Mouse (Mus musculus): ENCODE measurements around the gene Dtx1. TPM values are rescaled to one million over a fixed set of nuclear protein-coding genes. Genes with fewer than 3 reads are reported as not detected.

The Dtx1 gene
- total RNA-seq, 1 experiment from 2014 or later, result 11.0 TPM

DNA sequence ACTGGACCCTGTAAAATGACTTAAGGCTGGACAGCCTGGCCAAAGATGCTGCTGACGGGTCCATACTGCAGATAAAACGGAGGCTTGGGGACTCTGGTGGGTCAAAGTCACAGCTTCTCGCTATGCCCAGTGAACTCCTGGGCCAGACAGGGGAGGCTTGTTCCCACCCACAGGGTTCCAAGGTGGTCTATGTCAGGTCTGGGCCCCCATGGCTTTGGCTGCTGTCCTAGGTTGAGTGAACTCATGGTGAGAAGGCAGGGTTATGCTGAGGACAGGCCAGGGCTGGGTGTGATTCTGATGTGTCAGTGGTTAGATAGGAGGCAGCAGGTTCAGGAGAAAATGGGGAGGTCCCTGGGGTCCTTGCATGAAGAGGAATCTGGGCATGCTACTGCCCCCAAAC is 8.1 kb downstream of the Dtx1 start:
- no peak for DNase-seq

- DNase-seq, result no peak
These were observed 8.8 kb downstream of the Dtx1 start for GRCm38 (mm10) chr5:120702969-120703368.

GRCm38 (mm10) chr5:120702421-120702820 is 9.3 kb downstream of the Dtx1 start:
- DNase-seq, result no peak

DNA sequence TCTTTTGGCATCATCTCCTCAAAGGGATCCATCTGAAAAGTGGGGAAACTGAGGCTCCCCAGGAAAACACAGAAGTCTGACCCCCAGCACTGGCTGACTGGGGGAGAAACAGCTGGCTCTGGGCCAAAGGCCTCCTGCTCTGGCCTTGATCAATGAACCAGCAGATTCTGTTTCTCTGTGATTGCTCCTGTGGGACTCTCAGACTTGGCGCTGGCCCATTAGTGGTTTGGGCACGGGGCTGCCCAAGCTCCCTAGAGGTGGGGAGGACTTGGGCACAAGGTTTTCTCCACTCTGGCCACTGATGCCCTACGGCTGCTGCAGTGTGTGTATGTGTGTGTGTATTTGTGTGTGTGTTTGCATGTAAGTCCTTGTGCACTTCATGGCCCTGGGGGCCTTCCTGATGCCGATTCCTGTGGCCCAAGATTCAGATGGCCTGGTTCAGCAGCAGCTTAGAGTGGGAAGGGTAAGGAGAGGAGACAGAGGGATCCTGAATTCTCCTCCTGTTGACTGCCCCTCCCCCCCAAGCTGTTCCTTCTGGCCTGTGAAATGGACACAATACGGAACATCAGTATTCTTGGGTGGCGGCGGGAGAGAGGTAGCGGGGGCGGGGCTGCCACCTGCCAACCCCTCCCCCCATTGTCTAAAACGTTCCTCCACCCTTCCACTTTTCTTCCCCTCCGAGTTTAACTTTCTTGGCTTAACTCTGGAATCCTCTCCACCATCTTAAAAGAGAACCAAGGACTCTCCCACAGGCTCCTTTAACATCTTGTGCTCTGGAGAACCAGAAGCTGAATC is 10.5 kb downstream of the Dtx1 start:
- no peak for DNase-seq

GRCm38 (mm10) chr5:120698801-120699391 is 12.8 kb downstream of the Dtx1 start:
- peak; percentile 73 for DNase-seq

- DNase-seq, result no peak
These were observed 13.5 kb downstream of the Dtx1 start for GRCm38 (mm10) chr5:120698181-120698580.

- no peak for DNase-seq
These were observed 14.9 kb downstream of the Dtx1 start for GRCm38 (mm10) chr5:120696865-120697264.

- no peak for DNase-seq
These were observed 15.5 kb downstream of the Dtx1 start for GRCm38 (mm10) chr5:120696057-120696743.

- peak; percentile 30 for DNase-seq
These were observed 17.0 kb downstream of the Dtx1 start for GRCm38 (mm10) chr5:120694695-120695074.

GRCm38 (mm10) chr5:120693931-120694694 is 17.6 kb downstream of the Dtx1 start:
- DNase-seq, result no peak

GRCm38 (mm10) chr5:120692034-120692433 is 19.7 kb downstream of the Dtx1 start:
- no peak for DNase-seq

DNA sequence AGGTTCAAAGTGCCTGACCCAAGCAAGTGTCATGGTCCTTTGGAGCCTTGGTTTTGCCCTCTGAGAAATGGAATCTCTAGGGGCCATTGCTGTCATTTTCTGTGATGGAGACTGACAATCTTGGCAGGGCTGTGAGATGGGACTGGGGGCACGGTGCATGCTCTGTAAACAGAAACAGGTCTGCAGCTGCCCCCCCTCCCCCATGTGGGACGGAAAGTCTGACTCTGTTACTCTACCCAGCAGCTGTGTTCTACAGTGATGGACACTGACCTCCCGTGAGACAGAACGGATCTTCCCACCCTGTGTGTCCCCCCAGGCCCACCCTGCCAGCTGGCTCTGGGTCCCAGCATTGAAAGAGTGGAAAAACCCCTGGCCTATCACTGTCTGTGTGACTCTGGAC is 21.3 kb downstream of the Dtx1 start:
- no peak for DNase-seq

- no peak for DNase-seq
These were observed 23.3 kb downstream of the Dtx1 start for GRCm38 (mm10) chr5:120688434-120688833.

DNA sequence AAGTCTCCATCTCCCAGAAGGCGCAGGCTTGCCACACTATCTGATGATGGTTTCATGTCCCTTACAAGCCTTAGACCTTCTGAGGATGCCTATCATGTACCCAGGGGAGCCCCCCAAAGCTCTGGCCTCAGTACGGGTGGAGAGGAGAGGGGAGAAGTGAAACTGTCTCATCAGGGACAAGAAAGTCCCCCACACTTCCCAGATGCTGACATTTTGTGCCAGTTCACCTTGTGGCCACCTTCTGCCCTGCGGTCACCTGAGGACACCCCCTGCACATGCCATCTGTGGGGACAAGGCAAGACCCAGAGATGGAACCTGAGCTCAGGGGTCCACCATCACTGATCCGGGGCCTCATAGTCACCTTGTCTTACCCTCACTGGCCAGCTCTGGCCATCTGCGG is 23.8 kb downstream of the Dtx1 start:
- no peak for DNase-seq

DNA sequence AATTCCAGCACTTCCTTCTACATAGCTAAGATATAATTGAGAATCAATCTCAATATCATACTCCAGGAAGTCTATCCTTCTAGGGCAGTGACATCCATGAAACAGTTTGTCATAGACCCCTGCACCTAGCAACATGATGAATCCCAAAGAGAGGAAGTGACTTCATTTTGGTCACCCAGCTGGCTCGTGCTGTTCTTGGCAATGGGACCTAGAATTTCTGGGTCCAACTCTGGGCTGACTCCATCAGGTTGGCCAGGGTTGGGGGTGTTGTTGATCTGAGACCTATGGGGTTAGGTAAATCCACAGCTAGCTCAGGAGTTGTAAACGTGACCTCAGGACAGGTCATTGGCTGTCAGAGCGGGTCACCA is 24.3 kb downstream of the Dtx1 start:
- DNase-seq, result no peak

DNA sequence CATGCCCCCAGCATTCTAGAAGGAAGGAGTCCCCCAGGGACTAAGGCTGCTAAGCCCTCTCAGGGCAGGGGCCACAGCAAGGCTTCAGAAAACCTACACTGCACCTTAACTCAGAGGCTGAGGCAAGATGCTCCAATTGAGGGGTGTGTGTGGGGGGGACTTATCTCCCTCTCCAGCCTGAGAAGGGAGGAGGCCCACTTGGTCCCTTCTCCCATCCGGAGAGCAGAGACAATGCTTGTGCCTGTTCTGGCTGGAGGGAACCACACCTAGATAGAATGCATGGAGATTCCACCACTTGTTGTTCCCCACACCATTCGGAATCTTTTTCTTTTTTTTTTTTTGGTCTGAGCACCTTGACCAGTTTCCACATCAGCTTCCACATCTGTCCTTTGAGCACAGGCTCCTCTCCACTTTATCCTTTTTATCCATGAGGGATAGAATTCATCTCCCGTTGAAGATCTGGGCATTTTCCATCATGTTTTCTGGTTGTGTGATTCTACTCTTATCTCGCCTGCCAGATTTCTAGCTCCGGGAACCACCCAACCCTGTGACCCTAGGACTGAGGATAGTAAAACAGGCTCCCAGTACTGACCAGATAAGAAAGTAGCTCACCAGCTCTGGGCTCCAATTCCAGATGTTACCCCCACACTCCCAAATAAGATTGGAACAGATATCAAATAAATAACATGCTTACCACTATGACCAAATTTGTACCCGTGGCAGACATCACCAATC is 24.8 kb downstream of the Dtx1 start:
- no peak for DNase-seq

DNA sequence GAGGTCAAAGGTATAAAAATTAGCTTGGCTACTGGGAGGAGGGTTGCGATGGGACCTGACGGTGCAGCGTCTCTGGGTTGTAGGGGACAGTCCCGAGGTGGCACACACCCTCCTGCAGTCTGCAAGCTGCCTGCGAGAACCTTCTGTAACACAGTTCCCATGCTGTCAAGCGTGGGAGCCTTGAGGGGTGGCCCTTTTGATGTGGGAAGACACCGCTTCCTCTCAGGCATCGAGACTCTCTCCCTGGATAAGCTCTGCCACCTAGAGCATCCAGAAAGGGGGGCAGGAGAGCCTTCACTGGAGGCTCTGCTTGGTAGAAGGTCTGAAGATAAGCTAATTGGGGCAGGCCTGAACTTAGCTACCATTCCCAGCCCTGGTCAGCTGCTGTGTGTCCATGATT is 26.0 kb downstream of the Dtx1 start:
- no peak for DNase-seq

GRCm38 (mm10) chr5:120682982-120683771 is 28.6 kb downstream of the Dtx1 start:
- no peak for DNase-seq

GRCm38 (mm10) chr5:120680918-120681317 is 30.8 kb downstream of the Dtx1 start:
- no peak for DNase-seq

DNA sequence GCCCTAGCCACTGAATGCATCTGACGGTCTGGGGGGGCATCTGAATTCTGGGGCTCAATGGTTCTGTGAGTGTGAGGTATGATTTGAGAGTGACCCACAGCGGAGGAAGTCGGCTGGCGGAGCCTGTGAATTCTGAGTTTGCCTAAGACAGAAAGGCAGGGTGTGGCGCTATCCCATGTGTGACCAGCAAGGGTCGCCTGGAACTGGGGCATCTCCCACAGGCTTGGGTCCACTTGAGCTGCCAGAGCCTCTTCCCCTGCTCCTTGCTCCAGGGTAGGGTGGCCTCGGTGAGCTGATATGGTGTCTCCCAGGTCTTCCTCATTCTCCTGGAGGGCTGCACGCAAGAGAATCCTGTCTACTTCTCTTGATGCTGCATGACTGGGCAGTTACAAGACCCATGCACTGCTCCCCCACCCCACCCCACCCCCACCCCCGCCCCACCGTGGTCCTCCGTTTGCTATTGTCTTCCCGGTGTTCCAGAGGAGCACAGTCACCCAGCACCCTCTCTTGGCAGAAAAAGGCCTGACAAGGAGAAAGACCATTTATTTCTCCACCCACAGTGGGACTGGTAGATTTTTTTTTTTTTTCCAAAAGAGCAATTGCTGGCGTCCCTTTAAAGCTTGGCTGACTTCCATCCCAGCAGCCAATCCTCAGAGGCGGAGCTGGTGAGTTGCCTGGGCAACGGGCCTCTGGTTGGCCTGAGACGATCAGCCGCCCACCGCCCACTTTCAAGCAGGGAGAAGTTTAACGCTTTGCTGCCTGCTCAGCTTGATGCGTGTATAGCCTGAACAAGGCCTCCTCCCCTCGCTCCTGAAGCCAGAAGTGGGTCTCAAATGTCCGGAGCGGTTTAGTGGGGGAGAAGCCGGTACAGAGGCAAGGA is 31.8 kb downstream of the Dtx1 start:
- peak; percentile 86 for DNase-seq
